In genomic region chr1:190886014-190886413, GRCm38 (mm10) we compare ENCODE assay signal across 22 mouse cellular contexts. TPM values are rescaled to one million over a fixed set of nuclear protein-coding genes. Genes with fewer than 3 reads are reported as not detected.
DNase-seq lines count a peak whose midpoint lies in the region; ATAC-seq and TF ChIP-seq lines count a peak whose summit lies in the region.
"Had no signal": no experiment of that assay in that cellular context is flagged by ENCODE, and none has a peak within 500 bp of the region (broad histone marks: within the 10 kb centered on the region; RNA-seq: fewer than 3 reads in every experiment).

No protein-coding gene starts in this region.

- no peak overlapping the region for H3K4me3 ChIP-seq in lung, embryonic 14.5 days (ENCODE audit: low read depth, low read length)
- no peak overlapping the region for H3K4me3 ChIP-seq in lung, embryonic 16.5 days (ENCODE audit: low read length)
- no peak overlapping the region for H3K4me3 ChIP-seq in lung, postnatal 0 days (ENCODE audit: low read depth, low read length)
- no peak overlapping the region for H3K4me3 ChIP-seq in hindbrain, embryonic 10.5 days
- H3K4me3 ChIP-seq: embryonic facial prominence, embryonic 13.5 days; embryonic facial prominence, embryonic 15.5 days; erythroblast, embryonic 14.5 days; forebrain, embryonic 10.5 days; forebrain, embryonic 12.5 days had no signal

- no peak overlapping the region for H3K4me2 ChIP-seq in lung, embryonic 14.5 days
- H3K4me2 ChIP-seq in lung, embryonic 16.5 days (ENCODE audit: low read depth, low read length): no peak overlapping the region
- no peak overlapping the region for H3K4me2 ChIP-seq in lung, postnatal 0 days (replicated peaks; ENCODE audit: low read depth, low read length)
- H3K4me2 ChIP-seq: embryonic facial prominence, embryonic 13.5 days; embryonic facial prominence, embryonic 15.5 days; forebrain, embryonic 12.5 days had no signal

- no peak overlapping the region for H3K9ac ChIP-seq in lung, embryonic 14.5 days
- no peak overlapping the region for H3K9ac ChIP-seq in lung, embryonic 16.5 days (ENCODE audit: low read length)
- H3K9ac ChIP-seq in lung, postnatal 0 days (replicated peaks; ENCODE audit: low read depth): no peak overlapping the region
- H3K9ac ChIP-seq: embryonic facial prominence, embryonic 13.5 days; embryonic facial prominence, embryonic 15.5 days; forebrain, embryonic 12.5 days had no signal

- no peaks in the 10 kb centered on the region for H3K4me1 ChIP-seq in lung, embryonic 14.5 days (ENCODE audit: insufficient read depth)
- H3K4me1 ChIP-seq in lung, embryonic 16.5 days (replicated peaks; ENCODE audit: control insufficient read depth, insufficient read depth, low read length): peaks cover 7% of the 10 kb centered on the region; the same call in 1 of the 2 replicates
- H3K4me1 ChIP-seq in lung, postnatal 0 days (ENCODE audit: insufficient read depth, low read depth, low read length): no peaks in the 10 kb centered on the region
- H3K4me1 ChIP-seq in hindbrain, embryonic 10.5 days (replicated peaks): no peaks in the 10 kb centered on the region; the same call in 1 of the 2 replicates
- H3K4me1 ChIP-seq: embryonic facial prominence, embryonic 13.5 days; embryonic facial prominence, embryonic 15.5 days; forebrain, embryonic 12.5 days had no signal

- peak; percentile 51 for TF ChIP-seq EP300 in lung, postnatal 0 days (IDR thresholded peaks at IDR 0.05)

- H3K9me3 ChIP-seq in lung, embryonic 14.5 days (ENCODE audit: low read depth, low read length): no peaks in the 10 kb centered on the region
- H3K9me3 ChIP-seq in lung, embryonic 16.5 days (ENCODE audit: control insufficient read depth, low read length): no peaks in the 10 kb centered on the region
- H3K9me3 ChIP-seq in lung, postnatal 0 days (ENCODE audit: low read length): no peaks in the 10 kb centered on the region
- no peaks in the 10 kb centered on the region for H3K9me3 ChIP-seq in hindbrain, embryonic 10.5 days
- H3K9me3 ChIP-seq: embryonic facial prominence, embryonic 13.5 days; embryonic facial prominence, embryonic 15.5 days; forebrain, embryonic 10.5 days; forebrain, embryonic 12.5 days had no signal

- TF ChIP-seq CTCF in lung, embryonic 14.5 days (IDR thresholded peaks at IDR 0.05; ENCODE audit: low read depth): no peak
- TF ChIP-seq CTCF in lung, postnatal 0 days (IDR thresholded peaks at IDR 0.05): no peak

- peak; percentile 12 for DNase-seq in lung, embryonic 14.5 days
- no peak for DNase-seq in lung, postnatal 14 days
- peak; percentile 86 for DNase-seq in lung, postnatal 0 days (ENCODE audit: low spot score)
- peak; percentile 46 for DNase-seq in lung, postnatal 36 days
- DNase-seq in hindbrain, embryonic 10.5 days (ENCODE audit: low spot score): no peak
- no peak for DNase-seq in embryo, embryonic 9.5 days (ENCODE audit: extremely low spot score)
- DNase-seq: adrenal gland, adult 8-10 months; adrenal gland, postnatal 14 days; adrenal gland, postnatal 36 days; cerebellum, adult 11-12 months; cerebellum, adult 2 months; cerebellum, adult 9-10 months; cerebellum, postnatal 10 days; cerebellum, postnatal 25 days had no signal

- peak; percentile 66; the same call in 1 of the 2 replicates for ATAC-seq in lung, embryonic 14.5 days (ENCODE audit: insufficient read depth)
- ATAC-seq in lung, embryonic 16.5 days (ENCODE audit: low read depth): peak; percentile 92
- ATAC-seq in lung, postnatal 0 days: peak; percentile 94
- ATAC-seq: forebrain, embryonic 14.5 days; forebrain, embryonic 16.5 days had no signal

- peaks cover 28% of the 10 kb centered on the region for H3K36me3 ChIP-seq in lung, embryonic 14.5 days (ENCODE audit: insufficient read depth)
- H3K36me3 ChIP-seq in lung, embryonic 16.5 days (ENCODE audit: control insufficient read depth, insufficient read depth, low read length): peaks cover 4% of the 10 kb centered on the region
- 0 out of 2 replicates have a peak, but pooled peaks cover 5% of the 10 kb centered on the region for H3K36me3 ChIP-seq in lung, postnatal 0 days (ENCODE audit: insufficient read depth, low read length)
- H3K36me3 ChIP-seq in hindbrain, embryonic 10.5 days: peaks cover 63% of the 10 kb centered on the region

- H3K27ac ChIP-seq in lung, embryonic 14.5 days (ENCODE audit: low read depth): no peak overlapping the region
- H3K27ac ChIP-seq in lung, embryonic 16.5 days (ENCODE audit: low read length): peak overlapping the region; percentile 44
- H3K27ac ChIP-seq in lung, postnatal 0 days (ENCODE audit: low read length): no peak overlapping the region
- no peak overlapping the region for H3K27ac ChIP-seq in hindbrain, embryonic 10.5 days
- H3K27ac ChIP-seq: embryonic facial prominence, embryonic 13.5 days; embryonic facial prominence, embryonic 15.5 days; forebrain, embryonic 10.5 days; forebrain, embryonic 12.5 days had no signal

- WGBS in lung, embryonic 14.5 days: 69% methylated on average over 4 of the region's 4 CpGs
- whole genome bisulfite sequencing in lung, embryonic 16.5 days: 61% methylated on average over 4 of the region's 4 CpGs
- WGBS in lung, postnatal 0 days: 59% methylated on average over 4 of the region's 4 CpGs
- 94% methylated on average over 4 of the region's 4 CpGs for WGBS in hindbrain, embryonic 10.5 days

- no peaks in the 10 kb centered on the region for H3K27me3 ChIP-seq in lung, embryonic 14.5 days (ENCODE audit: insufficient read depth, low read length)
- no peaks in the 10 kb centered on the region for H3K27me3 ChIP-seq in lung, embryonic 16.5 days (ENCODE audit: control insufficient read depth, insufficient read depth, low read depth, low read length)
- no peaks in the 10 kb centered on the region for H3K27me3 ChIP-seq in lung, postnatal 0 days (replicated peaks; ENCODE audit: insufficient read depth, low read length)
- H3K27me3 ChIP-seq in hindbrain, embryonic 10.5 days (ENCODE audit: insufficient read depth, poor library complexity, severe bottlenecking): no peaks in the 10 kb centered on the region
- H3K27me3 ChIP-seq: embryonic facial prominence, embryonic 13.5 days; embryonic facial prominence, embryonic 15.5 days; forebrain, embryonic 12.5 days had no signal

RNA-seq across cellular contexts. Expression of gene Rps6kc1, which starts 25.6 kb away (rescaled TPM):
- polyA plus RNA-seq in lung, embryonic 14.5 days (2014; fragmentation: Nextera tagmentation; extraction: Ambion mirVana): 14.1 and 14.9 TPM in 2 replicates
- 15.5 and 16.4 TPM in 2 replicates for polyA plus RNA-seq in lung, embryonic 16.5 days (2015; fragmentation: Nextera tagmentation; extraction: Ambion mirVana)
- 8.5 and 9.7 TPM in 2 replicates for polyA plus RNA-seq in lung, postnatal 0 days (2015; fragmentation: Nextera tagmentation; extraction: Ambion mirVana)
- polyA plus RNA-seq in hindbrain, embryonic 10.5 days (2016; fragmentation: Nextera tagmentation; extraction: Ambion mirVana): 17.4 and 18.7 TPM in 2 replicates

RNA-seq across cellular contexts. Expression of gene Angel2, which starts 38.9 kb away (rescaled TPM):
- 45.3 and 47.6 TPM in 2 replicates for polyA plus RNA-seq in lung, embryonic 14.5 days (2014; fragmentation: Nextera tagmentation; extraction: Ambion mirVana)
- polyA plus RNA-seq in lung, embryonic 16.5 days (2015; fragmentation: Nextera tagmentation; extraction: Ambion mirVana): 33.7 and 40.5 TPM in 2 replicates
- 37.7 and 40.4 TPM in 2 replicates for polyA plus RNA-seq in lung, postnatal 0 days (2015; fragmentation: Nextera tagmentation; extraction: Ambion mirVana)
- 52.9 and 53.5 TPM in 2 replicates for polyA plus RNA-seq in hindbrain, embryonic 10.5 days (2016; fragmentation: Nextera tagmentation; extraction: Ambion mirVana)

Comparison
In these comparisons a context has a peak if more than half of its experiments do, and no peak if none do; other contexts are left out.
1. DNase-seq: peak in lung, embryonic 14.5 days (single experiment), lung, postnatal 0 days (single experiment) and lung, postnatal 36 days (single experiment); none in lung, postnatal 14 days (single experiment), hindbrain, embryonic 10.5 days (single experiment) and embryo, embryonic 9.5 days (single experiment).
2. Peak in every context shown above with its lines, with median percentiles within 50 percentile points of each other: ATAC-seq.